ENCODE assay signal across 25 mouse cellular contexts in genomic region chr19:55284093-55284492, GRCm38 (mm10). TPM values are rescaled to one million over a fixed set of nuclear protein-coding genes. Genes with fewer than 3 reads are reported as not detected.
DNase-seq lines count a peak whose midpoint lies in the region; ATAC-seq lines count a peak whose summit lies in the region.
"Had no signal": no experiment of that assay in that cellular context is flagged by ENCODE, and none has a peak within 500 bp of the region (broad histone marks: within the 10 kb centered on the region; RNA-seq: fewer than 3 reads in every experiment).

No protein-coding gene starts in this region.

- H3K4me2 ChIP-seq in liver, embryonic 13.5 days, result peak overlapping the region; percentile 65
- H3K4me2 ChIP-seq in hindbrain, embryonic 12.5 days (replicated peaks), result no peak overlapping the region
- H3K4me2 ChIP-seq: hindbrain, embryonic 14.5 days; limb, embryonic 15.5 days had no signal

- peaks cover 52% of the 10 kb centered on the region for H3K4me1 ChIP-seq in liver, embryonic 13.5 days (replicated peaks)
- H3K4me1 ChIP-seq in hindbrain, embryonic 12.5 days, result no peaks in the 10 kb centered on the region
- H3K4me1 ChIP-seq: embryonic facial prominence, embryonic 10.5 days; limb, embryonic 15.5 days; midbrain, embryonic 10.5 days had no signal

- peak; percentile 23 for DNase-seq in spleen, adult 12 weeks (ENCODE audit: low spot score)
- DNase-seq in spleen, adult 18-20 months, result no peak
- DNase-seq in liver, embryonic 13.5 days, result peak; percentile 77
- peak; percentile 6 for DNase-seq in skeletal muscle tissue, adult 2 months (ENCODE audit: low read depth, low spot score)
- DNase-seq in thymus, postnatal 14 days, result no peak
- DNase-seq in heart, adult 11 months, result no peak
- DNase-seq: adrenal gland, postnatal 36 days; cerebellum, adult 11 months; cerebellum, postnatal 36 days; forebrain, postnatal 0 days; gastrocnemius, adult 2 months; heart, adult 18-20 months; kidney, adult 18-20 months; kidney, postnatal 36 days; lung, postnatal 14 days; thymus, postnatal 25 days had no signal

- H3K36me3 ChIP-seq in liver, embryonic 13.5 days, result peaks cover 89% of the 10 kb centered on the region
- no peaks in the 10 kb centered on the region for H3K36me3 ChIP-seq in hindbrain, embryonic 12.5 days

- no peaks in the 10 kb centered on the region for H3K27me3 ChIP-seq in liver, embryonic 13.5 days
- no peaks in the 10 kb centered on the region for H3K27me3 ChIP-seq in hindbrain, embryonic 12.5 days
- H3K27me3 ChIP-seq: limb, embryonic 15.5 days; Patski had no signal

- no peaks in the 10 kb centered on the region for H3K9me3 ChIP-seq in liver, embryonic 13.5 days (replicated peaks)
- H3K9me3 ChIP-seq in hindbrain, embryonic 12.5 days (replicated peaks), result no peaks in the 10 kb centered on the region
- H3K9me3 ChIP-seq: embryonic facial prominence, embryonic 10.5 days; limb, embryonic 15.5 days; midbrain, embryonic 10.5 days had no signal

- WGBS in liver, embryonic 13.5 days (ENCODE audit: insufficient replicate concordance), result 29% methylated on average over 4 of the region's 4 CpGs
- 94% methylated on average over 4 of the region's 4 CpGs for WGBS in hindbrain, embryonic 12.5 days

- H3K27ac ChIP-seq in liver, embryonic 13.5 days, result peak overlapping the region; percentile 91
- no peak overlapping the region for H3K27ac ChIP-seq in hindbrain, embryonic 12.5 days
- H3K27ac ChIP-seq: embryonic facial prominence, embryonic 10.5 days; gastrocnemius, adult 2 months; hindbrain, embryonic 14.5 days; limb, embryonic 15.5 days; midbrain, embryonic 10.5 days had no signal

- ATAC-seq in common myeloid progenitor, adult 5-6 weeks (replicated peaks; ENCODE audit: low read depth, poor library complexity, severe bottlenecking), result peak; percentile 97
- peak; percentile 100 for ATAC-seq in liver, embryonic 13.5 days (ENCODE audit: low read depth)
- ATAC-seq in hindbrain, embryonic 12.5 days (ENCODE audit: low FRiP score), result no peak
- ATAC-seq: forebrain, postnatal 0 days; Patski had no signal

- H3K9ac ChIP-seq in liver, embryonic 13.5 days, result peak overlapping the region; percentile 73
- no peak overlapping the region for H3K9ac ChIP-seq in hindbrain, embryonic 12.5 days
- H3K9ac ChIP-seq: forebrain, postnatal 0 days; hindbrain, embryonic 14.5 days; limb, embryonic 15.5 days had no signal

- peak overlapping the region; percentile 50 for H3K4me3 ChIP-seq in liver, embryonic 13.5 days (replicated peaks)
- no peak overlapping the region for H3K4me3 ChIP-seq in hindbrain, embryonic 12.5 days
- H3K4me3 ChIP-seq: embryonic facial prominence, embryonic 10.5 days; gastrocnemius, adult 2 months; limb, embryonic 15.5 days; midbrain, embryonic 10.5 days had no signal

RNA-seq across cellular contexts. Expression of gene Zdhhc6, which starts 31.7 kb away (rescaled TPM):
- total RNA-seq in common myeloid progenitor, adult 5-6 weeks (2017), result 45.0 and 64.5 TPM in 2 replicates
- polyA plus RNA-seq in liver, embryonic 13.5 days (2015; fragmentation: Nextera tagmentation; extraction: Ambion mirVana), result 64.9 and 74.9 TPM in 2 replicates
- 88.4 and 90.1 TPM in 2 replicates for polyA plus RNA-seq in hindbrain, embryonic 12.5 days (2016; fragmentation: Nextera tagmentation; extraction: Ambion mirVana)

RNA-seq across cellular contexts. Expression of gene Vti1a, which starts 32.0 kb away (rescaled TPM):
- 49.9 and 62.6 TPM in 2 replicates for total RNA-seq in common myeloid progenitor, adult 5-6 weeks (2017)
- polyA plus RNA-seq in liver, embryonic 13.5 days (2015; fragmentation: Nextera tagmentation; extraction: Ambion mirVana), result 16.7 and 18.2 TPM in 2 replicates
- 28.8 and 32.3 TPM in 2 replicates for polyA plus RNA-seq in hindbrain, embryonic 12.5 days (2016; fragmentation: Nextera tagmentation; extraction: Ambion mirVana)

RNA-seq across cellular contexts. Expression of gene Acsl5, which starts 32.4 kb away (rescaled TPM):
- 149 and 265 TPM in 2 replicates for total RNA-seq in common myeloid progenitor, adult 5-6 weeks (2017)
- 116 and 134 TPM in 2 replicates for polyA plus RNA-seq in liver, embryonic 13.5 days (2015; fragmentation: Nextera tagmentation; extraction: Ambion mirVana)
- polyA plus RNA-seq in hindbrain, embryonic 12.5 days (2016; fragmentation: Nextera tagmentation; extraction: Ambion mirVana), result 16.5 and 16.9 TPM in 2 replicates

RNA-seq across cellular contexts. Expression of gene Gucy2g, which starts 43.1 kb away (rescaled TPM):
- 0.05 TPM in 1 of 2 replicates, not detected in the other for total RNA-seq in common myeloid progenitor, adult 5-6 weeks (2017)
- polyA plus RNA-seq in liver, embryonic 13.5 days (2015; fragmentation: Nextera tagmentation; extraction: Ambion mirVana), result not detected in 2 replicates
- polyA plus RNA-seq in hindbrain, embryonic 12.5 days (2016; fragmentation: Nextera tagmentation; extraction: Ambion mirVana), result not detected in 2 replicates
- total RNA-seq: adrenal gland, postnatal 36 days had no signal
- polyA plus RNA-seq: embryonic facial prominence, embryonic 10.5 days; heart, embryonic 16.5 days; midbrain, embryonic 10.5 days; neural tube, embryonic 11.5 days had no signal

Comparison
In these comparisons a context has a peak if more than half of its experiments do, and no peak if none do; other contexts are left out.
1. DNase-seq: peak in spleen, adult 12 weeks (single experiment), liver, embryonic 13.5 days (single experiment) and skeletal muscle tissue, adult 2 months (single experiment); none in spleen, adult 18-20 months (0 of 2), thymus, postnatal 14 days (single experiment) and heart, adult 11 months (single experiment).